Mouse (Mus musculus): ENCODE measurements around the gene Pmepa1. TPM values are rescaled to one million over a fixed set of nuclear protein-coding genes. Genes with fewer than 3 reads are reported as not detected.

Pmepa1 gene
- polyA plus RNA-seq, 1 experiment from 2014 or later, result 5.6 TPM

DNA sequence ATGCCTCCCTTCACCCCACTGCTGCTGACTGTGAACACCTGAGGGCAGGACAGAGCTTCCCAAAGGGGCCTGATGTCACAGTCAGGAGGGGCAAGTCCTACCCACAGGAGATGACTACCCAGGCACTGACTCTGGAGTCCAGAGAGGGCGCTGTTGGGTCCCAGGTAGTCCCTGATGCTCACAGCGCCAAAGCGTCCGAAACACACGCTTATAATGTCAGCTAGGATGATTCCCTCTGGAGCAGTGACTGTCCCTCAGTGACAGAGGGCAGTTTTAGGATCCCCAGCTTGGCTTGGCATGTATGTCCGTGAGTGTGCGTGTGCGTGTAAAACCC, 43.6 kb downstream of the Pmepa1 start:
- peaks cover 54% of the 10 kb centered on the region for H3K4me1 ChIP-seq
- ATAC-seq (ENCODE audit: low FRiP score), result no peak
- 76% methylated on average over 8 of the region's 8 CpGs for WGBS

DNA sequence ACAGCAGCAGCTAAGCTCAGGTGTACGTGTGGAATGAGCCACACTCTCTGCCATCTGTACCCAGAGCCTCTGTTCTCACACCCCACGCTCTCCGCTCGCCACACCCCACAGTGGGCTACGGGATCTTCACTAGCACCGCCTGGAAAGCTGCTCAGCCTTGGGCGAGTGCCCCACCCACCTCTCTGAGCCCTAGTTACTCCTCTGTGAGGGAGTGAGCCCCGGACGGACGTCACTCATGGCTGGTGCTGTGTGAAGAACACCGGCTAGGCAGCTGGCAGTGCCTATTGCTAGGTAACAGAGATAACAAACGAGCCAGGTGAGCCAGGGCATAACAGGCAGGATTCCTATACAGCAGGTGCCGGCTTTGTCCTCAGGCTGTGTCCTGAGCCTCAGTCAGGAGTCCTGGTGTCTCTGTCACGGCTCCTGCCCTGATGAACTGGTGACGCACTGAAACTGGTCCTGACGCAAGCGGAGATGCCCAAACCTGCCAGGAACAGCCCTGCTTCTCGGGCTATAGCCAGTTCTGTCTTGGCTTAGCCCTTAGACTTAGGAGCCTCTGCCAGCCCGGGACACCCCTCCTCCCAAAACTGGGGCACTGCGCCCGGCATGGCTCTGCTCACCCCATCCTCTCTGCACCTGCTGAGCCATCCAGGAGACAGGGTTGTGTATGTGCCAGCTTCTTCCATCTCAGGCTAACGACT, 44.1 kb downstream of the Pmepa1 start:
- H3K4me1 ChIP-seq, result peaks cover 49% of the 10 kb centered on the region
- WGBS, result 82% methylated on average over 22 of the region's 22 CpGs
- H3K9me3 ChIP-seq (replicated peaks), result no peaks in the 10 kb centered on the region
- no peaks in the 10 kb centered on the region for H3K27me3 ChIP-seq
- no peak overlapping the region for H3K27ac ChIP-seq
- no peak overlapping the region for H3K9ac ChIP-seq
- H3K36me3 ChIP-seq, result peaks cover 43% of the 10 kb centered on the region
- no peak overlapping the region for H3K4me3 ChIP-seq
- no peak overlapping the region for H3K4me2 ChIP-seq (replicated peaks)
- no peak for ATAC-seq (ENCODE audit: low FRiP score)

More for the DNA sequence above, 43.6 kb downstream of the Pmepa1 start:
- H3K27ac ChIP-seq, result no peak overlapping the region
- H3K27me3 ChIP-seq, result no peaks in the 10 kb centered on the region
- no peaks in the 10 kb centered on the region for H3K9me3 ChIP-seq (replicated peaks)
- H3K4me3 ChIP-seq, result no peak overlapping the region
- H3K4me2 ChIP-seq (replicated peaks), result no peak overlapping the region
- no peak overlapping the region for H3K9ac ChIP-seq
- peaks cover 39% of the 10 kb centered on the region for H3K36me3 ChIP-seq

DNA sequence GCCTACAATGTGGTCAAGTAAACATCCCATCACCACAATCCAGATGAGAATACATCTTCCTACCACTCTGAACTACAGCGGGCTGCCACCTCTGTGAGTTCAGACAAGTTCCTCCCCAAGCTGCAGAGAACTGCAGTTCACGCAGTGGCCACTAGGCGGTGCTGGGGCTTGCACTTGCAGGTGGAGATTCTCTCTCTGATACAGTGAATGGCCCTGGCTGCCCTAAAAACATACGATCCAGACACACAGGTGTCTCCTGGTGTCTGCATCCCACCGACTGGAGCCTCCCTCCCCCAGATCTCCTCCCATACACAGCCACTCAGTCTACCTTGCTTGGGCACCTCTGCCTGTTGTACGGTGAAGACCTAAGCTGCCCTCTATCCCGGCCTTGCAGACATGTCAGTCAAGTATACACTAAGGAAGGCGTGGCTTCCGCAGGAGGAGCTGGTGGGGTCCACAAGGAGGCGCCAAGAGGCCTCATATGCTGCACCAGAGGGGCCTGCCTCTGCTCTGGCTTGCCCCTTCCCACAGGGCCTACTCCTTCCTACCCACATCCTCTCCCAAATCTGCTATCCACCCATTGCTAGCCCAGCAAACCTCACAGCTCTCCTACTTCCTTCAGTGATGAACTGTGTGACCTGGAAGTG, 46.6 kb downstream of the Pmepa1 start:
- Histone ChIP-seq H3K4me2 (replicated peaks) (peak overlapping the region; percentile 17), H3K9ac (no peak overlapping the region), H3K27ac (0 out of 2 replicates have a peak overlapping the region, but pooled peaks have one; percentile 60), H3K9me3 (replicated peaks) (no peaks in the 10 kb centered on the region), H3K4me1 (peaks cover 27% of the 10 kb centered on the region; the same call in 1 of the 2 replicates), H3K36me3 (peaks cover 59% of the 10 kb centered on the region), H3K4me3 (no peak overlapping the region), H3K27me3 (no peaks in the 10 kb centered on the region)
- ATAC-seq (ENCODE audit: low FRiP score), result peak; percentile 85
- 6% methylated on average over 10 of the region's 10 CpGs for WGBS

DNA sequence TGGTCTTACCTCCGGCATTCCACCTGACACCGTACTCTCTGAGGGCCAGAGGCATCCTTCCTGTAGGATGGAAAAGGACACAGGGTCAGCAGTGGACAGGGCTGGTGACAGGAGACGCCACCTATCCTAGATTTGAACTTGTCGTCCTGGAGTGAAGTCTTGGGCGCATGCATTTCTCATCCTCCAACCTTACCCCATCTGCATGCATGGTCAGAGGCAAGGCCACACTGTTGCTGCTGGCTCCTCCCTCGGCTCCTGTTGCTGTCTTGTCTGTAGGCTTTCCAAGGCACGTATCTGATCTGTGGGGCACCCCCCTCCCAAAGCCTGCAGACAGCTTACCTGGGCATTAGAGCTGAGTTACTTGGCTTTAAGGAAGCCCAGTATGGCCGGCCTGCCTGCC, 47.8 kb downstream of the Pmepa1 start:
- Histone ChIP-seq H3K4me1 (peaks cover 18% of the 10 kb centered on the region; the same call in 1 of the 2 replicates), H3K9ac (no peak overlapping the region), H3K4me3 (no peak overlapping the region), H3K27ac (no peak overlapping the region), H3K36me3 (peaks cover 59% of the 10 kb centered on the region), H3K27me3 (no peaks in the 10 kb centered on the region), H3K4me2 (replicated peaks) (no peak overlapping the region), H3K9me3 (replicated peaks) (no peaks in the 10 kb centered on the region)
- ATAC-seq (ENCODE audit: low FRiP score), result no peak
- 89% methylated on average over 8 of the region's 8 CpGs for whole genome bisulfite sequencing

DNA sequence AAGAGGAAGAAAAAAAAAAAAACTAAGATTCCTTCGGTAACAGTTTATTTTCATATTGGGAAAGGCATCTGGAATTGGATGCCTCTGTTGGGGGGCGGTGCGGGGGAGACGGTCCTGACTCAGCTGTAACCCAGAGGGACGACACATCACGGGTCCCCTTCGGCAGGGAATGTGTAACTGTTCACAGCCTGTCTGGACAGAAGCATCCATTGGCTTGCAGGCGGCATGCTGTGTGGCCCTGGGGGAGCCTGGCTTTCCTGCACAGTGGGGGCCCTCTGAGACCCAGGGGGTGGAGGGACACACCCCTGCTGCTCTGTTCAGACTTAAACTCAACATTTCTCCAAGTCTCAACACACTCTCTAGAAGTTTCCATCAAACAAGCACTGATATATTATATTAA, 49.5 kb downstream of the Pmepa1 start:
- Histone ChIP-seq H3K27me3 (no peaks in the 10 kb centered on the region), H3K9me3 (replicated peaks) (no peaks in the 10 kb centered on the region), H3K4me1 (peaks cover 14% of the 10 kb centered on the region; the same call in 1 of the 2 replicates), H3K9ac (no peak overlapping the region), H3K27ac (no peak overlapping the region), H3K36me3 (peaks cover 48% of the 10 kb centered on the region), H3K4me3 (no peak overlapping the region), H3K4me2 (replicated peaks) (no peak overlapping the region)
- ATAC-seq (ENCODE audit: low FRiP score), result no peak
- 87% methylated on average over 8 of the region's 8 CpGs for WGBS

DNA sequence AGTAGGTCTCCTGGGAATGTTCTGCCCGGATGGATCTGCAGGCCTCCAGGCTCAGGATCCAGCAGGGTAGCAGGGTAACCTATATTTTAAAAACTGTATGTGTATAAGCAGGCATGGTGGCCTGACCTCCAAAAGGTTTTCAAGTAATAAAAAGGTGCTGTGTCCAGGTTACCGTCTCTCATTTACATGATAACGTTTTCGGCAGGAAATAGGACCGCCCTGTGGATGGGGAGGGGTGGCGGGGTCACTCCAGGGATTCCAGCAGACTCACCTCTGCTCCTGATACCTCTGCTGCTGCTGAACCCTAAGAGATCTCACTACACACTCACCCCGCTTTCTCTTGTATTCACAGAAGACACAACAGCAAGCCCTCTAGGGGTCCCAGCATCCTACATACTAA, 50.4 kb downstream of the Pmepa1 start:
- Histone ChIP-seq H3K4me1 (peaks cover 12% of the 10 kb centered on the region; the same call in 1 of the 2 replicates), H3K9me3 (replicated peaks) (no peaks in the 10 kb centered on the region), H3K4me3 (no peak overlapping the region), H3K27ac (no peak overlapping the region), H3K36me3 (peaks cover 39% of the 10 kb centered on the region), H3K27me3 (no peaks in the 10 kb centered on the region), H3K9ac (no peak overlapping the region), H3K4me2 (replicated peaks) (no peak overlapping the region)
- ATAC-seq (ENCODE audit: low FRiP score), result no peak
- WGBS, result 77% methylated on average over 7 of the region's 7 CpGs

DNA sequence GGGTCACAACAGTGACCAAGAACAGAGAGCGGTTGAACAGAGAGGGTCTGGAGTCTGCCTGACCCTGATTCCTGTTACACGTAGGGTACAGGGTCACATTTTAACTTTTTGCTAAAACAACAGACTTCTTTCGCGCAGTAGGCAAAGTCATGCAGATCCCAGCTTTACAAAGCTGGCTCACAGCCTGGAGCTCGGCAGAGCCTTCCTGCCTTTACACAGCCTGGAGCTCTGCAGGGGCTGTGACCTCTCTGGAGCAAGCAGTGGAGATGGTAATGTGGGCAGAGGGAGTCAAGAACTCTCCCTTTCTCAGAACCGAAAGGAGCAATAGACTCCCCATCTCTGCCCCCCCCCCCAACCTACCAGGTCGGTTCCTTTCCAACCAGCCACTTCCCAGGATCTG, 51.5 kb downstream of the Pmepa1 start:
- no peak overlapping the region for H3K27ac ChIP-seq
- 49% methylated on average over 7 of the region's 7 CpGs for WGBS
- H3K9ac ChIP-seq, result no peak overlapping the region
- no peaks in the 10 kb centered on the region for H3K27me3 ChIP-seq
- no peak overlapping the region for H3K4me3 ChIP-seq
- H3K36me3 ChIP-seq, result peaks cover 37% of the 10 kb centered on the region
- no peak overlapping the region for H3K4me2 ChIP-seq (replicated peaks)
- H3K9me3 ChIP-seq (replicated peaks), result peaks cover 4% of the 10 kb centered on the region
- H3K4me1 ChIP-seq, result peaks cover 5% of the 10 kb centered on the region; the same call in 1 of the 2 replicates
- ATAC-seq (ENCODE audit: low FRiP score), result no peak

DNA sequence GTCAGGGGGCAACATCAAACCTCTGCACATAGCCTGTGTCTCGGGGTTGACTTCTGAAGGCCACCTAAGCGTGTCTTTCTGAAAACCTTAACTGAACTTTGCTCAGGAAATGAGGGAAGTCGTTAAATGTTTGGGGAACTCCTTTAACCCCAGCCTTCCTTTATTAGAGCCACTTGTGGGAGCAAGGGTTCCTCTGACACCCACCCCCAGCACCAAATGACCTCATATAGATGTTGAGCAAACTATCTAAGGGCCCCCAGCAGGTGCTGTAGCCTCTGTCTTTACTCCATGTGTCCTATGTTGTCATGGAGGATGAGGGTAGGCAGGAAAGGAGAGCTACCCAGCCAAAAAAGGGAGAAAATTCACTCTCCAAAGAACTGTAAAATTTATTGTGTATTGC, 52.2 kb downstream of the Pmepa1 start:
- ATAC-seq (ENCODE audit: low FRiP score), result no peak
- H3K4me3 ChIP-seq, result no peak overlapping the region
- H3K27me3 ChIP-seq, result no peaks in the 10 kb centered on the region
- WGBS, result 72% methylated on average over 3 of the region's 3 CpGs
- H3K9me3 ChIP-seq (replicated peaks), result peaks cover 4% of the 10 kb centered on the region
- H3K4me2 ChIP-seq (replicated peaks), result no peak overlapping the region
- peaks cover 34% of the 10 kb centered on the region for H3K36me3 ChIP-seq
- H3K9ac ChIP-seq, result no peak overlapping the region
- no peak overlapping the region for H3K27ac ChIP-seq
- H3K4me1 ChIP-seq, result peaks cover 2% of the 10 kb centered on the region; the same call in 1 of the 2 replicates

DNA sequence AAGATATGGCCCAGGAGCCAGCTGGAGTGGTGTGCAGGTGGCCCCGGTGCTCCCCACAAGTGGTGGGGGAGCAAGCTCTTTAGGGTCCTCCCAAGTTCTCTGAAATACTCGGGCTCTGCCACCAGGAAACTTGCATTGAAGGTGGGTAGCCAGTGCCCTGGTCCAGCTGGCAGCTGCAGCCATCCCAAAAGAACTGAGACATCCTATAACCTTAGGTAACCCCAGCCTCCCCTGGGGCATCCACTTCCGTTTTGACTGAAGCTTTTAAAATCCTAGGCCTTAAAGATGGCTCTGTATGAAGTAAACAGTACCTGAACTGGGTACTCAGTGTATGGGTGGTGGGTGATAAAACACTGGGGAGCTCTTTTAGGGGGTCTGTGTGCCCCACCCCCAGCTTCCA, 52.8 kb downstream of the Pmepa1 start:
- no peak for ATAC-seq (ENCODE audit: low FRiP score)
- WGBS, result 78% methylated on average over 3 of the region's 3 CpGs
- H3K9ac ChIP-seq, result no peak overlapping the region
- H3K4me2 ChIP-seq (replicated peaks), result no peak overlapping the region
- H3K27ac ChIP-seq, result no peak overlapping the region
- H3K27me3 ChIP-seq, result no peaks in the 10 kb centered on the region
- H3K9me3 ChIP-seq (replicated peaks), result peaks cover 4% of the 10 kb centered on the region
- peaks cover 28% of the 10 kb centered on the region for H3K36me3 ChIP-seq
- peaks cover 2% of the 10 kb centered on the region; the same call in 1 of the 2 replicates for H3K4me1 ChIP-seq
- H3K4me3 ChIP-seq, result no peak overlapping the region

DNA sequence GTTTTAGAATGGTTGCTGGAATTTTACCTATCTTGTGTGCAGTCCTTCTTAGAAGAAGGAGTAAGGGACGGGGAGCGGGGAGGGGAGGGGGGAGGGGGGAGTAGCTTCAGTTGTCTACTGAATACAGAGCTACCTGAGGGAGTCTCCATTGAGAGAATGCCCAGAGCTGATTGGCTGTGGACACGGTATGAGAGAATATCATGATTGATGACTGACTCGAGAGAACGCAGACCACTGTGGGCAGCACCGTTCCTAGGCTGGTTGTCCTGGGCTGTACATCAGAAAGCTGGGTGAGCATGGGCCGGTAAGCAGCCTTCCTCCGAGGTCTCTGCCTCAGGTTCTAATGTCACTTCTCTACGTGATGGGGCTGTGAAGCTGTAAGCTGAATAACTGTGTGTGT, 55.6 kb downstream of the Pmepa1 start:
- Histone ChIP-seq H3K4me1 (peaks cover 2% of the 10 kb centered on the region; the same call in 1 of the 2 replicates), H3K9me3 (replicated peaks) (peaks cover 4% of the 10 kb centered on the region), H3K27me3 (no peaks in the 10 kb centered on the region), H3K27ac (no peak overlapping the region), H3K9ac (no peak overlapping the region), H3K4me2 (replicated peaks) (no peak overlapping the region), H3K36me3 (peaks cover 6% of the 10 kb centered on the region; the same call in 1 of the 2 replicates), H3K4me3 (no peak overlapping the region)
- no peak for ATAC-seq (ENCODE audit: low FRiP score)
- whole genome bisulfite sequencing, result 90% methylated on average over 9 of the region's 9 CpGs

DNA sequence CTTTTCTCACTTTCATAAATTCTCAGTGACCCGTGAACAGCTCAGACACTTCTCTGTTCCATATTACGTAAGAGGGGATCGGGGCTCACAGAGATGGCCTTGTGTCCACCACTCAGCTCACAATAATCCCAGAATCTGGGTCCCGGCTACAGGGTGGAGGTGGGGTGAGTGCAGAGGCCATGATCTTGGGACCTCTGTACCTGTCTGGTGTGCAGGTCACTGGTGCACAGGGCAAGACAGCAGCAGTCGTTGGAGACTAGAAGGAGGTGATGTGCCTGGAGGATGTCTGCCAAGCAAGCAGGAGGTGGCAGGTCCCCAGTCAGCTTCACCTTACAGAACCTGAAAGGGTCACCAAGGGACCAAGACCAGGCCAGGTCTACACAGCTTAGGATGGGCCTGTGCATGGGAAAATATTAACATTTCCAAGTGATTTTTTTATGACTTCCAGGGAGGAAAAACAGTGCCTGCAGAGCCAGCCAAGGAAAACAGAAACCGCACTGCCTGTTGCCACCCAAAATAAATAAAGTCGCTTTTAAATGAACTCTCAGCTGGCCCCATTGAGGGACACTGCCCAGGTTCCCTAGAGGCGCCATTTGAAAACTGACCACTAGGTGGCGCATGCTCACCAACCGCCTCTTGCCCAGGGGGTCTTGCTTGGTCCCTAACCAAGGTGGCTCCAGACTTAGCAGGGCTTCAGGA, 56.9 kb downstream of the Pmepa1 start:
- 44% methylated on average over 10 of the region's 10 CpGs for WGBS
- H3K27ac ChIP-seq, result no peak overlapping the region
- ATAC-seq (ENCODE audit: low FRiP score), result peak; percentile 61; the same call in 1 of the 2 replicates
- H3K4me1 ChIP-seq, result no peaks in the 10 kb centered on the region
- peaks cover 4% of the 10 kb centered on the region for H3K9me3 ChIP-seq (replicated peaks)
- H3K4me3 ChIP-seq, result no peak overlapping the region
- no peak overlapping the region for H3K9ac ChIP-seq
- H3K4me2 ChIP-seq (replicated peaks), result no peak overlapping the region
- no peaks in the 10 kb centered on the region for H3K27me3 ChIP-seq
- no peaks in the 10 kb centered on the region for H3K36me3 ChIP-seq

DNA sequence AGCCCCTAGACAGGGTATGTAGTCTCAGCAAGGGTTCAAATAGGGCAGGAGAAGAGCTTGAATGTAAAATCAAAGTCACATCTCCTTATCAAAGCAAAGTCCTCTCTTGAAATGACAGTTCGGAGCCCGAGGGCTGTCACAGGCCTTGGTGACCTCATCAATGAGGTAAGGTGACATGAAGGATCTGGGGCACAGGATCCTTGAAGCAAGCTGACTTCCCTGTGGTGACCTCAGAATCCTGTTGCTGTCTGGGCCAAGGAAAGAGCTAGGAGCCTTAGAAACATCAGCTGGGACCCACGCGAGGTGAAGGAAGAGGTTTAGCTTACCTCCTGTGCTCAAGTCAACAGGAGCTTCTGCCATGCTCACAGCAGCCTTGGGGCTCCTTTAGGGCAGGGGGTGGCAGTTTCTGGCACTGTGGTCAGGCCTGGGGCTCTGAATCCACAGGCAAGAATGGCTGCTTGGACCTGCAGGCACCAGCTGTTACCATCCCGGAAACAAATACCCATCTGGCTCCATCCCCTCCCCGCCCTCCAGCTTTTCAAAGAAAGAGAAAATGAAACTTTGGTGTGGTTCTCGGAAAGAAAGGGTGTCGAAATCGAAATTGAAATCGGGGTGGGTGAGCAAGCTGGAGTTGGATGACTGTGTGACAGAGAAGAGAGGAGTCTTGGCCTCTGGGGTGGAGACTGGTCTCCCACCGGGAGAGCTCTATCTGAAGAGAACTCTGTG, 57.8 kb downstream of the Pmepa1 start, which contains the start of gene Zbp1:
Zbp1 (minus strand) TSS at position 508 of the 726 bp plus-strand sequence.
- H3K27me3 ChIP-seq, result no peaks in the 10 kb centered on the region
- no peak within 1 kb of the TSS for H3K9ac ChIP-seq
- no peak within 1 kb of the TSS for H3K4me3 ChIP-seq
- no peak within 1 kb of the TSS for H3K27ac ChIP-seq
- ATAC-seq (ENCODE audit: low FRiP score), result no peak
- no peaks in the 10 kb centered on the region for H3K36me3 ChIP-seq
- H3K4me2 ChIP-seq (replicated peaks), result no peak within 1 kb of the TSS
- 63% methylated on average over 11 of the region's 11 CpGs for WGBS
- peaks cover 4% of the 10 kb centered on the region for H3K9me3 ChIP-seq (replicated peaks)
- H3K4me1 ChIP-seq, result no peaks in the 10 kb centered on the region

Measured in hindbrain, embryonic 12.5 days (tissue).